Mouse (Mus musculus): ENCODE data around the gene Cux1.

- TF ChIP-seq CTCF (IDR thresholded peaks at IDR 0.05) (peak; percentile 12; the same call in 1 of the 2 replicates), POLR2A (IDR thresholded peaks at IDR 0.05; ENCODE audit: insufficient read depth, low read depth, low read length) (no peak), EP300 (IDR thresholded peaks at IDR 0.05; ENCODE audit: insufficient read depth, low read depth, low read length) (no peak)
Observed at GRCm38 (mm10) chr5:136244762-136245540, 322.3 kb downstream of the Cux1 start.
